Mouse (Mus musculus): Measurements from ENCODE around the gene Gpr61. TPM values are rescaled to one million over a fixed set of nuclear protein-coding genes. Genes with fewer than 3 reads are reported as not detected.

Gpr61 gene
- total RNA-seq (2015; ENCODE audit: low replicate concordance): not detected in 2 replicates
- not detected in 2 replicates for total RNA-seq (2017; ENCODE audit: low replicate concordance)

- ATAC-seq (replicated peaks; ENCODE audit: low FRiP score, poor library complexity, severe bottlenecking): no peak
Observed at GRCm38 (mm10) chr3:108154656-108155055, at the start of gene Gpr61. TSS of gene Gpr61 (minus strand) at chr3:108154882.

- no peak for ATAC-seq (replicated peaks; ENCODE audit: low FRiP score, poor library complexity, severe bottlenecking)
Observed at GRCm38 (mm10) chr3:108204470-108204869, 49.8 kb upstream of the Gpr61 start.

GRCm38 (mm10) chr3:108203621-108204325 is 49.1 kb upstream of the Gpr61 start:
- no peak for ATAC-seq (replicated peaks; ENCODE audit: low FRiP score, poor library complexity, severe bottlenecking)

GRCm38 (mm10) chr3:108203212-108203611 is 48.5 kb upstream of the Gpr61 start:
- no peak for ATAC-seq (replicated peaks; ENCODE audit: low FRiP score, poor library complexity, severe bottlenecking)

GRCm38 (mm10) chr3:108202506-108202905 is 47.8 kb upstream of the Gpr61 start:
- ATAC-seq (replicated peaks; ENCODE audit: low FRiP score, poor library complexity, severe bottlenecking): no peak

DNA sequence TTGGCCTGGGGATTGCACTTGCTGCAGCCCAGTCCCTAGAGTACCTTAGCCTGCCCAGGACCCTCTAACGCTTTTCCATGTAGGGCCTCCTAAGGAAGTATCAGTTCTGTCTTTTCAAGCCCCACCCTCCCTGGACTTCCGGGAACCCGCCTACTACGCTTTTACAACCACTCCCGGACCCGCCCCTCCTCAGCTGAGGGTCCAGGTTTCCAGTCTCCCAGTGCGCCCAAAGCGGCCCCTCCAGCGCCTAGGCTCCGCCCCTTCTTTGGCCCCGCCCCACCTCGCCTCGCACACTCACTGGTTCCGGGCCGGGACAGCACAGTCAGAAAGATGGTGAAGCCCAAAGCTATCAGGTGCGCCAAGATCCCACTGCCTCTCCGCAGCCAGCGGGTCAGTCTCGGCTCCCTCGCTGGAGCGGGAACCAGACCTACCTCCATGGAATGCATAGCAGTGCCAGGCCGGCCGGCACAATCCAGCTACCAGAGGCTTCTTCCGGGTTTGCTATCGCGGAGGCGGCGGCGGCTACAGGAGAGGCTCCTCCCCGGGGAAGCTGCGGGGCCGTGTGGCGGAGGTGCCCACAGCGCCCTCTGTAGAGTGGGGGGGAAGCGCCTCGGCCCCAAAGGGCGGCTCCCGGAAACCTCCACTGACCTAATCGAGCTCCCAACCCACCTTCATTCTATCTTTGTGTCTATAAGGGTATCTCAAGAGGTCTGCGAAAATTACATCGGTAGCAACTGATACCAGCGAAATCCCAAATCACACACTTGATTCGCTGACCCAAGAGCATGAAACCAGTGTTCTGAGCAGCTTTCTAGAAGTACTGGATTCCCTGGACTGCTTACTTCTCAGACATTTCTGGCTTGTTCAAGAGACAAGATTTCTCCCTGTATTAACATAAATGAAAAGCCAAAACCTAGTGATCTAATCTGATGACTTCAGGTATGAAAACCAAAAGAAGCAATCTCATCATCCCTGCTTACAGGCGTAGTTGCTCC is 45.9 kb upstream of the Gpr61 start, which contains the start of gene Cyb561d1:
TSS of gene Cyb561d1 (minus strand) at position 884 of the 995 bp plus-strand sequence.
- ATAC-seq (replicated peaks; ENCODE audit: low FRiP score, poor library complexity, severe bottlenecking): peak; percentile 91

DNA sequence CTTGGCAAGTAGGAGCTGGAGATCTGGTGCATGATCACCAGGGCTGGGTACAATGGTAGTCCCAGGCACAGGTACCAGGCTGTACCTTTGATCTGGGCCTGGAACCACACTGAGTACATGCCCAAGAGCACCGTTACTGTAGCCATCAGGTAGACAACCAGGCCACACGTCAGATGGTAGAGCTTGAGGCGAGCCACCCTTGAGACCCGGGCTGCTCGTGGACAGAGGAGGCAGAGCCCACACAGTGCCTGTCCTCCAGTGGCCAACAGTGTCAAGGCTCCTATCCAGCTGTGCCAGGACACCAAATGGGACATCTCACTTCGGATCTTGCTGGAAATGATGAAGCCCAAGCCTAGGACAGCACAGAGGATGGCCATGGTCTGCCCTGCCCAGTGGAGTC is 44.5 kb upstream of the Gpr61 start:
- ATAC-seq (replicated peaks; ENCODE audit: low FRiP score, poor library complexity, severe bottlenecking): no peak

DNA sequence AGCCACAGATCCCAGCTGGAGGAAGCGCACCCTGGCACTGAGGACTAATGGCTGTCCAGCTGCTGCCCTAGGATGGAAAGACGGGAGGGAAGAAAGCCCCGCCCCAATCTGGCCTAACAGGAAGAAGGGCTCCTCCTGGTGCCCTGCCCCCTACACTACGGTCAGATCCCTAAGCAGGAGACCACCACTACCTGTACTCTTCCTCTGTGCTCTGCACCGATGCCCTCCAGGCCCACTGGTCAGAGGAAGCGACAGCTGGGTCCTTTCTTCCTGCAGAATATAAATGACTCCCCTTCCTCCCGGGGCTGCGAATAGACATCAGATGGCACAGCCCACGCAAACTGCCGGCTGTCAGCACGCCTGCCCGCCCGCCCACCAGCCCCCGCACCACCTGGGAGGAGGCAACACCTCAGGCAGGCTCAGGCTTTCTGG is 42.4 kb upstream of the Gpr61 start:
- ATAC-seq (replicated peaks; ENCODE audit: low FRiP score, poor library complexity, severe bottlenecking): no peak

DNA sequence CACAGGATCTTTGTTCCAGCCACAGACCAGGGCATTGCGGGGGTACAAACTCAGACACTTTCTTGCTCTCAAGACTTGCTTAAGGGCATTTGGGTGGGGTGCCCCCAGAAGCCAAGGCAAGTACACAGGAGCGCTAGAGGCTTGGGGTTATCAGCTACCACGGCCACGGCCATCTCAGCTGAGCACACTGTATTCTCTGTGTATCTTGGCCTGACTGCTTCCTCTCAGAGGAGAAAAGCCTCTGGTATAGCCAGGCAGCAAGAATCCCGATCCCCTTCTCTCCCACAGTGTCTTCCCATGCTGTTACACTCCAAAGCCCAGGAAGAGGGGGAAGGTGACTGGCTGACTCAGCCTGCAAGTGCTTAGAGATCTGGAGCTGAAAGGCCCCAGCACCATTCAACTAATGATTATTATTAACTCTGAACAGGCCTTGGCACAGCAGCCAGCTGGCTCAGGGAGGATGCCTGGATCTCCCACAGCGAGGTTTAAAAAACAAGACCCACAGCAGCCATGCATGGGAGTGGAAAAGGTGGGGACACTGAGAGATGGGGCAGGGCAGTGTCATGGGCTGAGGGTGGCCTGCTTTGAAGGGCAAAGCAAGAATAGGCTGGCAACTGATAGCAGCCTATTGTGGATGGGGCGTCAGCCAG is 41.4 kb upstream of the Gpr61 start:
- no peak for ATAC-seq (replicated peaks; ENCODE audit: low FRiP score, poor library complexity, severe bottlenecking)

DNA sequence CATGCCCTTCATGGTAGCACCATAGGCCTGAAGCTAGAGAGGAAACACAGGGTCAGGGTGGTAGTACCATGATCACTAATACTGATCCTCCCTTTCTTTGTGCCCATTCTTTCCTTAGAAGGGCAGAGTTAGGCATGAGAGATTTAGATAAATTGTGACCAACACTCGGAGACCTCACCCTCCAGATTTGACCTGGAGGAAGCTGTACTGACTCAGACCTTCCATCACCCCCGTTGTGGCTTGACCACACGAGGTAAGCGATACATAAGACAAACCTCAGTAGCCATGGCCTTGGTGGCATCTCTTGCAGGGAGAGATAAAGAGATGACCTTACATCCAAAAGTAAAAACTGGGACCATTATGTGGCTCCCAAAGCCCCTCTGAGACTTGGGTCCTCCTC is 40.6 kb upstream of the Gpr61 start:
- no peak for ATAC-seq (replicated peaks; ENCODE audit: low FRiP score, poor library complexity, severe bottlenecking)

GRCm38 (mm10) chr3:108193686-108194085 is 39.0 kb upstream of the Gpr61 start:
- ATAC-seq (replicated peaks; ENCODE audit: low FRiP score, poor library complexity, severe bottlenecking): no peak

GRCm38 (mm10) chr3:108189897-108190296 is 35.2 kb upstream of the Gpr61 start:
- no peak for ATAC-seq (replicated peaks; ENCODE audit: low FRiP score, poor library complexity, severe bottlenecking)

- ATAC-seq (replicated peaks; ENCODE audit: low FRiP score, poor library complexity, severe bottlenecking): no peak
Observed at GRCm38 (mm10) chr3:108188716-108189490, 34.2 kb upstream of the Gpr61 start.

GRCm38 (mm10) chr3:108187111-108187795 is 32.6 kb upstream of the Gpr61 start:
- ATAC-seq (replicated peaks; ENCODE audit: low FRiP score, poor library complexity, severe bottlenecking): 0 out of 2 replicates have a peak, but pooled peaks have one; percentile 16

DNA sequence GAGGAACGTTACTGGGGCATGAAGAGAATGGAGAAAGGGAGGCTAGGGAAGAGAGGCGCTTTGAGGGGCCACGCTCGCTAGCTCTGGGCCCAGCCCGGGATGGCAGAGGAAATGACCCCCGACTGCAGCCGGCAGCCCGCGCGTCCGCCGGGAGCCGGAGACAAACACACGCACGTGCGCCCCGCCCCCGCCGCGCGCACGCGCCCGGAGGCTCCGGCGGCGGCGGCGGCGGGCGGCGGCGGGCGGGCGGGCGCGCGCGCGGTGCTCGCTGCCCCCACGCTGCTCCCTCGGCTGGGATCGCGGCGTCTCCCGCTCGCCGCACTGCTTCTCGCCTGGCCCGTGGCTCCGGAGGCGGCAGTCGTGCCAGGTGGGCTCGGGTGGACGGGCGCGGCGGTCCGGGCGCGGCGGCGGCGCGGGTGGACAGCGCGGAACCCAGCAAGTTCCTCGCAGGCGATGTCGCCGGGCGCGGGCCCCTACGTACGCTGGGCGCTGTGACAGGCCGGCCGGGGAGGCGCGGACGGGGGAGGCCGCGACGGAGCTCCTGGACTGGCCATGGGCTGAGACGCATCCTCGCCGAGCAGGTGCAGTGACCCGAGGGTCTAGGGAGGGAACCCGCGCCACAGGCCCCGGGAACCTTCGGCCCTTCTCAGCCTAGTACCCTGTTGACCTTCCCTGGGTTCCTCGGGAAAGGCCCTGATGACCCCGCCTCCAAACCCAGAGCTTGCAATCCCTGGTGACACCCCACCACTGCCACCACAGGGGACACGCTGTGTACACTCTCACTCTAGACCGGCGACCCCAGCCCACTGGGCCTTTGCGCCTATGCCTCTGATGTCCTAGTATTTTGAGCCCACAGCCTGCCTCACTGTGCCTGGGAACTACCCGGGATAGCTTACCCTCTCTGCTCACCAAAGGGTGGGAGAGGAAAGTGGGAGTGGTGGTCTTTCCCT is 31.7 kb upstream of the Gpr61 start, which contains the start of gene Amigo1:
TSS of gene Amigo1 (plus strand) at position 238 of the 950 bp plus-strand sequence.
- ATAC-seq (replicated peaks; ENCODE audit: low FRiP score, poor library complexity, severe bottlenecking): 0 out of 2 replicates have a peak, but pooled peaks have one; percentile 9

DNA sequence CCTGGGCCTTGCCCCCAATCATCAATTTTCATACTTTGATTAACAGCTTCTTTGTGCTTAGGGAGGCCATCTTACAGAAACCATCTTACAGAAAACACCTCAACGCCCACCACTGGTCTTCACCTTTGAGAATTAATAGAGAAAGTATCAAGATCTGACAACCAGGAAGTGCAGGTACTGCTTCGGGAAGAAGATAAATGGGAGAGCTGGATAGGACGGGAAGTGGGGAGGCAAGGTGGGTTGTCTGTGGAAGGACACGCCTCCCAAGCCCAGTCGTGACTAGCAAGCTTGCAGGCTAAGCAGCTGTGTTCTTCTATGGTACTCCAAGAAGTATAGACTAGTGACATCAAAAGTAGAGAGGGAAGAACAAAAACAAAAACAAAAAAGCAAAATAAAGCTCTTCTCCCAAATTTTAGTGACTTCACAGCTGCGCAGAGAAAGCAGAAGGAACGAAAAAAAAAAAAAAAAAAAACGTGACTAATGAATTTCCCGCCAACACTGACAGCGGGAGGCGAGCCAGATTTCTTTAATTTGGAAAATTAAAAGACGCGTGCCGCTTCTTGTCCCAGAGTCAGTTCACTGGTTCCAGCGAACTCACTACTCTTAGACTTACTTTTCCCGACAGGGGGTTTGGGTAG is 30.9 kb upstream of the Gpr61 start:
- no peak for ATAC-seq (replicated peaks; ENCODE audit: low FRiP score, poor library complexity, severe bottlenecking)

GRCm38 (mm10) chr3:108184742-108185141 is 30.1 kb upstream of the Gpr61 start:
- no peak for ATAC-seq (replicated peaks; ENCODE audit: low FRiP score, poor library complexity, severe bottlenecking)

Data from erythroid progenitor cell, adult 5-6 weeks (primary cell).